Mouse (Mus musculus) lung, postnatal 0 days (tissue): ENCODE data around the gene Mctp2. TPM values are rescaled to one million over a fixed set of nuclear protein-coding genes. Genes with fewer than 3 reads are reported as not detected.
"Not testable (repeated sequence)": the region's sequence is repeated elsewhere in the genome, so short reads cannot be mapped to it uniquely, and the experiment has no call there.

Experiments used
- ATAC-seq: fragments of 200-750 bp; cut with Nextera tagmentation; 2 replicates; pipeline ENCODE4 v1.8.0; 2017; ENCODE audit warnings: moderate library complexity
- DNase-seq: peaks from one replicate; pipeline ENCODE4 v3.0.0-alpha.2; 2016; ENCODE audit warnings: low spot score
- H3K27ac ChIP-seq: fragments of 300-500 bp; sonication (generic); 2 replicates; pipeline ENCODE4 v1.5.1; 2014; ENCODE audit warnings: antibody characterized with exemption, mild to moderate bottlenecking, low read length, mixed read lengths
- H3K27me3 ChIP-seq: fragments of 300-500 bp; sonication (generic); replicated peaks from 2 replicates; pipeline ENCODE4 v1.6.1; 2014; ENCODE audit warnings: low read length, mixed read lengths; ENCODE audit not compliant: insufficient read depth
- H3K36me3 ChIP-seq: fragments of 300-500 bp; sonication (generic); 2 replicates; pipeline ENCODE4 v1.6.1; 2014; ENCODE audit warnings: low read length, mixed read lengths; ENCODE audit not compliant: insufficient read depth
- H3K4me1 ChIP-seq: fragments of 300-500 bp; sonication (generic); 2 replicates; pipeline ENCODE4 v1.6.1; 2014; ENCODE audit warnings: antibody characterized with exemption, low read depth, low read length, mixed read lengths; ENCODE audit not compliant: insufficient read depth
- H3K4me2 ChIP-seq: fragments of 300-500 bp; sonication (generic); replicated peaks from 2 replicates; pipeline ENCODE4 v1.6.1; 2014; ENCODE audit warnings: low read depth, mild to moderate bottlenecking, low read length, moderate library complexity, mixed read lengths
- H3K4me3 ChIP-seq: fragments of 300-500 bp; sonication (generic); 2 replicates; pipeline ENCODE4 v1.5.1; 2014; ENCODE audit warnings: low read depth, low read length
- H3K9ac ChIP-seq: fragments of 300-500 bp; sonication (generic); replicated peaks from 2 replicates; pipeline ENCODE4 v1.6.1; 2014; ENCODE audit warnings: low read depth, mild to moderate bottlenecking
- H3K9me3 ChIP-seq: fragments of 300-500 bp; sonication (generic); 2 replicates; pipeline ENCODE4 v1.6.1; 2016; ENCODE audit warnings: low read length, mixed read lengths
- CTCF ChIP-seq: IDR thresholded peaks from 2 replicates; pipeline ENCODE4 v1.5.1; 2016; ENCODE audit warnings: antibody characterized with exemption, mild to moderate bottlenecking
- EP300 ChIP-seq: IDR thresholded peaks from 2 replicates; pipeline ENCODE4 v1.6.1; 2016; ENCODE audit warnings: antibody characterized with exemption, mild to moderate bottlenecking, control low read depth
- WGBS: fragments of 180-500 bp; shearing (Covaris S2); extraction: QIAGEN DNeasy Blood & Tissue Kit; methylation state at CpG from one replicate; pipeline ENCODE4 v1.1.7; 2014; 5-methylcytosine and 5-hydroxymethylcytosine counted together
- polyA plus RNA-seq: library from polyadenylated mRNA; unstranded; fragments of >200 nt; fragmentation: Nextera tagmentation; extraction: Ambion mirVana; gene quantifications from 2 replicates; pipeline ENCODE4 v1.2.1, GENCODE M21; 2015

The Mctp2 gene
- polyA plus RNA-seq, 1 experiment from 2014 or later, result 3.2 TPM

DNA sequence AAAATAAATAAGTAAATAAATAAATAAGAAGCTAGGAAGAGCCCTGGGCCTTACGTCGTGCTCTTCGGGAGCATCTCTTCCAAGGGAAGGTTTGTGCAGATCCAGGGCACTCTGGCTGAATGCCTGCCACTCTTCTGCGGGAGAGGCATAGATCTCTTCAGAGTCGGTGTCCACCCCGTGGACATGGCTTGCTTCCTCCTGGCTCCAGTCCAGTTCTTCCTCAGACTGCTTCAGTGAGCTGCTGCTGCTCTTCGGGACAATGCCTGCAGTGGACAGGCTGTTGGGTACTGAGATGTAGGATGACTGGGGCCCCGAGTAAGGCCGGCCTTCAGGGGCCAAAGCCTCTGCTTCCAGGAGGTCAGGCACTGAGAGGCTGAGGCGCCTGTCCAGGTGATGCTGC lies 47.4 kb downstream of the Mctp2 start:
- no peak overlapping the region for H3K9ac ChIP-seq
- WGBS, result 71% methylated on average over 10 of the region's 10 CpGs
- H3K27me3 ChIP-seq, result no peaks in the 10 kb centered on the region
- H3K4me2 ChIP-seq, result no peak overlapping the region
- DNase-seq (no peak), ATAC-seq (no peak)
- TF ChIP-seq CTCF (no peak), EP300 (no peak)
- no peaks in the 10 kb centered on the region for H3K36me3 ChIP-seq
- no peak overlapping the region for H3K27ac ChIP-seq
- H3K4me1 ChIP-seq, result no peaks in the 10 kb centered on the region
- no peak overlapping the region for H3K4me3 ChIP-seq
- H3K9me3 ChIP-seq, result no peaks in the 10 kb centered on the region

- H3K27me3 ChIP-seq, H3K36me3 ChIP-seq, H3K27ac ChIP-seq, H3K4me1 ChIP-seq, H3K4me2 ChIP-seq, ATAC-seq, H3K9me3 ChIP-seq, H3K4me3 ChIP-seq, H3K9ac ChIP-seq, DNase-seq: not testable (repeated sequence)
- WGBS, result 89% methylated on average over 7 of the region's 9 CpGs
Observed at GRCm38 (mm10) chr7:72250326-72250725, 56.1 kb downstream of the Mctp2 start.

- DNase-seq (no peak), ATAC-seq (no peak)
- H3K9ac ChIP-seq, result no peak overlapping the region
- TF ChIP-seq CTCF (peak; percentile 53), EP300 (no peak)
- H3K36me3 ChIP-seq, result 0 out of 2 replicates have a peak, but pooled peaks cover 3% of the 10 kb centered on the region
- no peak overlapping the region for H3K4me3 ChIP-seq
- no peak overlapping the region for H3K4me2 ChIP-seq
- no peak overlapping the region for H3K27ac ChIP-seq
- H3K4me1 ChIP-seq, result no peaks in the 10 kb centered on the region
- 93% methylated on average over 9 of the region's 9 CpGs for WGBS
- no peaks in the 10 kb centered on the region for H3K27me3 ChIP-seq
- no peaks in the 10 kb centered on the region for H3K9me3 ChIP-seq
Observed at GRCm38 (mm10) chr7:72241269-72241668, 65.1 kb downstream of the Mctp2 start.

- 26% methylated on average over 3 of the region's 3 CpGs for WGBS
- H3K4me1 ChIP-seq, result no peaks in the 10 kb centered on the region
- no peak overlapping the region for H3K27ac ChIP-seq
- DNase-seq, result peak; percentile 72
- H3K9me3 ChIP-seq, result no peaks in the 10 kb centered on the region
- ATAC-seq, result 0 out of 2 replicates have a peak, but pooled peaks have one; percentile 16
- H3K4me3 ChIP-seq, result no peak overlapping the region
- TF ChIP-seq CTCF (peak; percentile 92), EP300 (no peak)
- no peak overlapping the region for H3K4me2 ChIP-seq
- H3K9ac ChIP-seq, result no peak overlapping the region
- H3K27me3 ChIP-seq, result no peaks in the 10 kb centered on the region
- H3K36me3 ChIP-seq, result 0 out of 2 replicates have a peak, but pooled peaks cover 3% of the 10 kb centered on the region
Observed at GRCm38 (mm10) chr7:72239782-72240493, 66.5 kb downstream of the Mctp2 start.

- H3K36me3 ChIP-seq, result 0 out of 2 replicates have a peak, but pooled peaks cover 3% of the 10 kb centered on the region
- peak; percentile 94 for TF ChIP-seq CTCF
- TF ChIP-seq EP300, result no peak
- no peak overlapping the region for H3K9ac ChIP-seq
- no peaks in the 10 kb centered on the region for H3K9me3 ChIP-seq
- ATAC-seq, result peak; percentile 41; the same call in 1 of the 2 replicates
- no peak overlapping the region for H3K4me2 ChIP-seq
- H3K27me3 ChIP-seq, result no peaks in the 10 kb centered on the region
- DNase-seq, result peak; percentile 73
- H3K4me3 ChIP-seq, result no peak overlapping the region
- 42% methylated on average over 4 of the region's 4 CpGs for WGBS
- H3K4me1 ChIP-seq, result no peaks in the 10 kb centered on the region
- no peak overlapping the region for H3K27ac ChIP-seq
Observed at GRCm38 (mm10) chr7:72238575-72238974, 67.8 kb downstream of the Mctp2 start.

- ATAC-seq, result no peak
Observed at GRCm38 (mm10) chr7:72234433-72234998, 71.9 kb downstream of the Mctp2 start.

More at GRCm38 (mm10) chr7:72234433-72234998, 71.9 kb downstream of the Mctp2 start:
- DNase-seq, result no peak
- whole genome bisulfite sequencing, result 60% methylated on average over 6 of the region's 6 CpGs
- H3K4me3 ChIP-seq, result no peak overlapping the region
- no peaks in the 10 kb centered on the region for H3K4me1 ChIP-seq
- no peaks in the 10 kb centered on the region for H3K9me3 ChIP-seq
- no peak overlapping the region for H3K4me2 ChIP-seq
- no peaks in the 10 kb centered on the region for H3K27me3 ChIP-seq
- TF ChIP-seq EP300 (no peak), CTCF (no peak)
- H3K36me3 ChIP-seq, result no peaks in the 10 kb centered on the region
- H3K27ac ChIP-seq, result no peak overlapping the region
- no peak overlapping the region for H3K9ac ChIP-seq
